Mouse (Mus musculus) forebrain, postnatal 0 days (tissue): ENCODE measurements around the gene Ercc8. TPM values are rescaled to one million over a fixed set of nuclear protein-coding genes. Genes with fewer than 3 reads are reported as not detected.

Experiments
- ATAC-seq: fragments of 200-750 bp; cut with Nextera tagmentation; 2 replicates; pipeline ENCODE4 v1.8.0; 2017; ENCODE audit warnings: mild to moderate bottlenecking, moderate library complexity
- DNase-seq: peaks from one replicate; pipeline ENCODE4 v3.0.0-alpha.2; 2015
- H3K27ac ChIP-seq: fragments of 300-500 bp; sonication (generic); 2 replicates; pipeline ENCODE4 v1.5.1; 2014; ENCODE audit warnings: low read depth, mild to moderate bottlenecking, antibody characterized with exemption, low read length, moderate library complexity, mixed read lengths
- H3K27me3 ChIP-seq: fragments of 300-500 bp; sonication (generic); 2 replicates; pipeline ENCODE4 v1.6.1; 2014; ENCODE audit warnings: mild to moderate bottlenecking, low read length, mixed read lengths; ENCODE audit not compliant: insufficient read depth
- H3K36me3 ChIP-seq: fragments of 300-500 bp; sonication (generic); 2 replicates; pipeline ENCODE4 v1.6.1; 2014; ENCODE audit warnings: mild to moderate bottlenecking, moderate library complexity; ENCODE audit not compliant: insufficient read depth
- H3K4me1 ChIP-seq: fragments of 300-500 bp; sonication (generic); 2 replicates; pipeline ENCODE4 v1.6.1; 2014; ENCODE audit warnings: antibody characterized with exemption; ENCODE audit not compliant: insufficient read depth
- H3K4me2 ChIP-seq: fragments of 300-500 bp; sonication (generic); 2 replicates; pipeline ENCODE4 v1.6.1; 2014; ENCODE audit warnings: low read depth, mild to moderate bottlenecking, moderate library complexity
- H3K4me3 ChIP-seq: fragments of 300-500 bp; sonication (generic); 2 replicates; pipeline ENCODE4 v1.5.1; 2014; ENCODE audit warnings: low read depth, low read length, mixed read lengths
- H3K9ac ChIP-seq: fragments of 300-500 bp; sonication (generic); 2 replicates; pipeline ENCODE4 v1.6.1; 2014; ENCODE audit warnings: mild to moderate bottlenecking
- H3K9me3 ChIP-seq: fragments of 300-500 bp; sonication (generic); 2 replicates; pipeline ENCODE4 v1.6.1; 2016; ENCODE audit warnings: low read length
- CTCF ChIP-seq: sonication (generic); IDR thresholded peaks from 2 replicates; pipeline ENCODE4 v1.5.1; 2016; ENCODE audit warnings: antibody characterized with exemption, control low read depth, low read depth
- WGBS: fragments of 180-500 bp; shearing (Covaris S2); extraction: QIAGEN DNeasy Blood & Tissue Kit; methylation state at CpG from one replicate; pipeline ENCODE4 v1.1.7; 2014; 5-methylcytosine and 5-hydroxymethylcytosine counted together
- polyA plus RNA-seq: library from polyadenylated mRNA; unstranded; fragments of >200 nt; fragmentation: Nextera tagmentation; extraction: Ambion mirVana; gene quantifications from 2 replicates; pipeline ENCODE4 v1.2.1, GENCODE M21; 2015
- total RNA-seq: library from RNA; depleted of rRNA; stranded (reverse); fragments of >200 nt; gene quantifications from 2 replicates; pipeline ENCODE4 v1.2.3, GENCODE M21; 2014

Ercc8 gene
- total and polyA plus RNA-seq, 2 experiments from 2014 or later = 28.4 to 38.3 TPM

GRCm38 (mm10) chr13:108195474-108195873, 36.9 kb downstream of the Ercc8 start:
- WGBS = 92% methylated on average over 6 of the region's 6 CpGs
- H3K4me1 ChIP-seq = no peaks in the 10 kb centered on the region
- no peaks in the 10 kb centered on the region for H3K27me3 ChIP-seq
- no peak overlapping the region for H3K9ac ChIP-seq
- no peak for TF ChIP-seq CTCF
- no peak overlapping the region for H3K27ac ChIP-seq
- H3K4me3 ChIP-seq = no peak overlapping the region
- H3K9me3 ChIP-seq = no peaks in the 10 kb centered on the region
- no peak overlapping the region for H3K4me2 ChIP-seq
- H3K36me3 ChIP-seq = peaks cover 25% of the 10 kb centered on the region
- DNase-seq (no peak), ATAC-seq (no peak)

GRCm38 (mm10) chr13:108204857-108205256, 46.3 kb downstream of the Ercc8 start:
- Histone ChIP-seq H3K9ac (no peak overlapping the region), H3K27ac (no peak overlapping the region), H3K27me3 (no peaks in the 10 kb centered on the region), H3K36me3 (no peaks in the 10 kb centered on the region), H3K9me3 (no peaks in the 10 kb centered on the region), H3K4me2 (no peak overlapping the region), H3K4me1 (no peaks in the 10 kb centered on the region), H3K4me3 (no peak overlapping the region)
- no peak for DNase-seq
- ATAC-seq = no peak
- 88% methylated on average over 3 of the region's 3 CpGs for WGBS
- no peak for TF ChIP-seq CTCF

- ATAC-seq = no peak
Observed at GRCm38 (mm10) chr13:108207447-108207846, 48.9 kb downstream of the Ercc8 start.

GRCm38 (mm10) chr13:108208090-108208489, 49.6 kb downstream of the Ercc8 start:
- H3K9ac ChIP-seq = no peak overlapping the region
- TF ChIP-seq CTCF = no peak
- H3K4me3 ChIP-seq = no peak overlapping the region
- 75% methylated on average over 5 of the region's 5 CpGs for WGBS
- no peak overlapping the region for H3K27ac ChIP-seq
- DNase-seq (no peak), ATAC-seq (no peak)
- no peaks in the 10 kb centered on the region for H3K9me3 ChIP-seq
- H3K27me3 ChIP-seq = peaks cover 5% of the 10 kb centered on the region
- H3K4me1 ChIP-seq = no peaks in the 10 kb centered on the region
- H3K4me2 ChIP-seq = no peak overlapping the region
- no peaks in the 10 kb centered on the region for H3K36me3 ChIP-seq

More at GRCm38 (mm10) chr13:108207447-108207846, 48.9 kb downstream of the Ercc8 start:
- Histone ChIP-seq H3K4me3 (no peak overlapping the region), H3K27ac (no peak overlapping the region), H3K9me3 (no peaks in the 10 kb centered on the region), H3K4me1 (no peaks in the 10 kb centered on the region), H3K9ac (no peak overlapping the region), H3K27me3 (peaks cover 3% of the 10 kb centered on the region; the same call in 1 of the 2 replicates), H3K36me3 (no peaks in the 10 kb centered on the region), H3K4me2 (no peak overlapping the region)
- 81% methylated on average over 2 of the region's 2 CpGs for WGBS
- TF ChIP-seq CTCF = no peak
- no peak for DNase-seq

- Histone ChIP-seq H3K36me3 (no peaks in the 10 kb centered on the region), H3K4me3 (no peak overlapping the region), H3K27ac (no peak overlapping the region), H3K27me3 (peaks cover 12% of the 10 kb centered on the region), H3K9me3 (no peaks in the 10 kb centered on the region), H3K4me1 (no peaks in the 10 kb centered on the region), H3K4me2 (no peak overlapping the region), H3K9ac (no peak overlapping the region)
- WGBS = 93% methylated on average over 8 of the region's 8 CpGs
- DNase-seq = no peak
- no peak for TF ChIP-seq CTCF
- ATAC-seq = no peak
Observed at GRCm38 (mm10) chr13:108210960-108211359, 52.4 kb downstream of the Ercc8 start.

GRCm38 (mm10) chr13:108212397-108213018, 54.0 kb downstream of the Ercc8 start:
- H3K4me1 ChIP-seq = no peaks in the 10 kb centered on the region
- ATAC-seq (no peak), DNase-seq (no peak)
- no peak for TF ChIP-seq CTCF
- H3K9ac ChIP-seq = no peak overlapping the region
- H3K9me3 ChIP-seq = no peaks in the 10 kb centered on the region
- H3K27me3 ChIP-seq = peaks cover 12% of the 10 kb centered on the region
- WGBS = 46% methylated on average over 5 of the region's 5 CpGs
- H3K4me2 ChIP-seq = no peak overlapping the region
- no peak overlapping the region for H3K4me3 ChIP-seq
- H3K36me3 ChIP-seq = no peaks in the 10 kb centered on the region
- H3K27ac ChIP-seq = no peak overlapping the region

GRCm38 (mm10) chr13:108214081-108214484, 55.6 kb downstream of the Ercc8 start, which contains the start of gene Elovl7:
TSS of gene Elovl7 (plus strand) at chr13:108214404.
- DNase-seq (peak; percentile 65), ATAC-seq (peak; percentile 95)
- Histone ChIP-seq H3K36me3 (no peaks in the 10 kb centered on the region), H3K9me3 (no peaks in the 10 kb centered on the region), H3K27ac (no peak within 1 kb of the TSS), H3K9ac (peak within 1 kb of the TSS; percentile 60), H3K27me3 (peaks cover 12% of the 10 kb centered on the region), H3K4me2 (peak within 1 kb of the TSS; percentile 98), H3K4me1 (no peaks in the 10 kb centered on the region), H3K4me3 (peak within 1 kb of the TSS; percentile 70)
- WGBS = under 1% methylated on average over 40 of the region's 40 CpGs
- TF ChIP-seq CTCF = no peak
